Mouse (Mus musculus) small intestine, adult 2 months (tissue): Measurements from ENCODE around the gene Borcs8.

Source experiments
- CTCF ChIP-seq: fragments of 200-500 bp; IDR thresholded peaks from 2 replicates; pipeline ENCODE4 v1.5.1; 2012; ENCODE audit warnings: low read depth, mild to moderate bottlenecking, control low read depth, inconsistent platforms, low read length, moderate library complexity, mixed read lengths; ENCODE audit not compliant: insufficient replicate concordance, insufficient read length; ENCODE audit errors: extremely low read depth
- POLR2A ChIP-seq: fragments of 200-500 bp; IDR thresholded peaks from 2 replicates; pipeline ENCODE4 v1.6.1; 2012; ENCODE audit warnings: low read depth, mild to moderate bottlenecking, control low read depth, inconsistent platforms, low read length, moderate library complexity

- TF ChIP-seq CTCF = no peak
- no peak for TF ChIP-seq POLR2A
Observed at GRCm38 (mm10) chr8:70183194-70183593, 43.9 kb downstream of the Borcs8 start.
